Mouse (Mus musculus): ENCODE measurements around the gene Lamtor4.
"Not testable (repeated sequence)": the region's sequence is repeated elsewhere in the genome, so short reads cannot be mapped to it uniquely, and the experiment has no call there.

The Lamtor4 gene

DNA sequence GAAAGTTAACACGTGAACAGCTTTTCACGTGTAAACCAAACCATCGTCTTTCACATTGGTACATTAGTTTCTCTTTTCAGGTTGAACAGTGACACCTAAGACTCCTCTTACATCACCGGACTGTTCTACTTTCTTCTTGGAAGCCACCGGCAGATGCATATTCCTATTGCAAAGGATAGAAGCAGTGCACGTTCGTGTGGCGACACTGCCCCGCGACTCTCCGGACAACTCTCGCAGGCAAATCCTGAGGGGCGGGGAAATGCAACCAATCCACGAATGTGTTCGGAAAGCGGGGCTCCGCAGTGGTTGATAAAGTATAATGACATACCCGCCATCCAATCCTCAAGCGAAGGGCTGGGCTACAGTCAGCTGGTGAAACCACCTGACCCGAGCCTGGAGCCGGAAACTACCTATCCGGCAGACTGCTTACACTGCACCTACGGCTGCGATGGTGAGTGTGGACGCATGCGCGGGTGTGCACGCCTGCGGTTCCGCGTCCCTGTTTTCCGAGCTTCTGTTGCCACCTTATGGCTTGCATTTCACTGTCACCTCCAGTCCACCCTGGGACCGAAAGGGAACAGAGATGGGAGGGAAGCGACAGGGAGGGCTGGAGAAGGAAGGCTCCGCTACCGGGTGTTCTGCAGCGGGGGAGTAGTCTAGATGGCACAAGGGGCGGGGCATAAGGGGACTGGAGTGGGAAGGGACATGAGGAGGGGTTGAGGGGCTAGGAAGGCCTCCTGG is at the start of gene Lamtor4:
Lamtor4 (plus strand) TSS at position 130 of the 741 bp plus-strand sequence.
- peak; percentile 97 for DNase-seq (ENCODE audit: low read depth)

- DNase-seq (ENCODE audit: low read depth): no peak
These were observed 48.0 kb upstream of the Lamtor4 start for GRCm38 (mm10) chr5:138207253-138207652.

DNA sequence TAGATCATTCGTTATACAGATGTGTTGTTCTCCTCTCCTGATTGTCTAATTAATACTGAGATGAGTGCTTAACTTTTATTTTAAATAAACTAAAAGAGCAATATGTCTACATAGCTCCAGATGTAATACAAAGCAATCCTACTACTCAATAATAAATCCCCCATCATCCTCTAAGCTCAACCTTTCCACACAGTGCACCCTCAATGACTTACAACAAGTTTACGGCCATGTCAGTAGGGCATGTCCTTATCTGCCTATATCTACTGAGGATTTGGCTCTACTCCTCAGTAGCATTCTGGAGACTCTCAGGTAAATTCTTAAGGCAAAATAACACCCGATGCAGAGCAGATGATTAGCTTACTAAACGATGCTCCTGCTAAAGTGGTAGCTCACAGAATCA is 47.4 kb upstream of the Lamtor4 start:
- DNase-seq (ENCODE audit: low read depth): no peak

- DNase-seq (ENCODE audit: low read depth): not testable (repeated sequence)
These were observed 38.6 kb upstream of the Lamtor4 start for GRCm38 (mm10) chr5:138216632-138217031.

DNA sequence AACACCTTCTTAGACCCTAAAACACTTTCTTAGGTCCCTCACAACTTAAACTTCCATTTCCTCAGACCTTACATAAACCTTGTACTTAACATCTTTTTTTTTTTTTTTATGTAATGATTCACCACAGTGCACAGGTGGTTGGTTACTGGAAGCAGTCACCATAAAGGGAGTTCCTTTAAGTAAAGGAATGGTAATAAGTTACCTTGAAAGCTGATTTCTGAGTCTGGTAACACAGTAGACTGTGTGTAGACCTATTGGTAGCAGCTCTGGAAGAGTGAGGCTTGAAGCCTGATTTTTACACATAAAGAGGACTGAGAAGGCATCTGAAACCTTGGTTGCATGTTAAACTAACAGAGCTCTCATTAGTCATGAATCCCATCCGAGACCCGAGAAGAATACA is 35.4 kb upstream of the Lamtor4 start:
- DNase-seq (ENCODE audit: low read depth): no peak

- peak; percentile 33 for DNase-seq (ENCODE audit: low read depth)
These were observed 33.2 kb upstream of the Lamtor4 start for GRCm38 (mm10) chr5:138222111-138222510.

DNA sequence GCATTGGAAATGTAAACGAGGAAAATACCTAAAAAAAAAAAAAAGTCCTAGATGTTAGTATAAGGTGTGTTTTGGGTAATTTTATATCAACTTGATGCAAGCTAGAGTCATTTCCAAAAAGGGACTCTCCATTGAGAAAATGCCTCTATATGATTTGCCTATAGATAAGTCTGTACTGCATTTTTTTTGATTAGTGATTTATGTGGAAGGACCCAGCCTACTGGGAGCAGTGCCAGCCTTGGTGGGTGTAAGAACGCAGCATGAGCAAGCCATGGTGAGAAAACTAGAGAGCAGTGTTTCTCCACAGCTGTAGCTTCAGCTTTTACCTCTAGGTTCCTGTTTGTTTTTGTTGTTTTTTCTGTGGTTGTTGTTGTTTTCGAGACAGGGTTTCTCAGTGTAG is 32.0 kb upstream of the Lamtor4 start:
- no peak for DNase-seq (ENCODE audit: low read depth)

GRCm38 (mm10) chr5:138225700-138226099 is 29.6 kb upstream of the Lamtor4 start, which contains the start of gene Nxpe5:
Gene Nxpe5, plus strand, starts transcription at chr5:138225898.
- no peak for DNase-seq (ENCODE audit: low read depth)

GRCm38 (mm10) chr5:138226491-138226890 is 28.8 kb upstream of the Lamtor4 start:
- DNase-seq (ENCODE audit: low read depth): no peak

GRCm38 (mm10) chr5:138227367-138227766 is 27.9 kb upstream of the Lamtor4 start:
- no peak for DNase-seq (ENCODE audit: low read depth)

- DNase-seq (ENCODE audit: low read depth): no peak
These were observed 27.3 kb upstream of the Lamtor4 start for GRCm38 (mm10) chr5:138228026-138228425.

- DNase-seq (ENCODE audit: low read depth): no peak
These were observed 25.8 kb upstream of the Lamtor4 start for GRCm38 (mm10) chr5:138229511-138229910.

GRCm38 (mm10) chr5:138233778-138234177 is 21.5 kb upstream of the Lamtor4 start:
- no peak for DNase-seq (ENCODE audit: low read depth)

- no peak for DNase-seq (ENCODE audit: low read depth)
These were observed 21.1 kb upstream of the Lamtor4 start for GRCm38 (mm10) chr5:138234224-138234623.

- DNase-seq (ENCODE audit: low read depth): no peak
These were observed 13.8 kb upstream of the Lamtor4 start for GRCm38 (mm10) chr5:138241511-138241910.

DNA sequence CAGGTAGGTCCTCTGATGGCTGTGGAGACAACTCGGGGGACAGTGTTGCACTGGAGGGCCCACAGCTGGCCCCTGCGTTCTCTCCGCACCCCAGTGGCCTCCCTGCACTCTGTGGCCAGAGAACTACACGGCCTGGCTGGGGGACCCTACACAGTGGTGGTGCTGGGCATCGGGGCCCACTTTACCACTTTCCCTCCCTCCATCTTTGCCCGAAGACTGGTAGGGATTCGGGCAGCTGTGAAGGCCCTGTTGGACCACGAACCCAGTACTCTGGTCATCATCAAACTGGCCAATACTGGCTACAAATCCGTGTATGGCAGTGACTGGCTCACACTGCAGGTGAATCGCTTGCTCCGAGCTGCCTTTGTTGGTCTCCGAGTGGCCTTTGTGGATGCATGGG is 4.1 kb upstream of the Lamtor4 start:
- DNase-seq (ENCODE audit: low read depth): no peak

DNA sequence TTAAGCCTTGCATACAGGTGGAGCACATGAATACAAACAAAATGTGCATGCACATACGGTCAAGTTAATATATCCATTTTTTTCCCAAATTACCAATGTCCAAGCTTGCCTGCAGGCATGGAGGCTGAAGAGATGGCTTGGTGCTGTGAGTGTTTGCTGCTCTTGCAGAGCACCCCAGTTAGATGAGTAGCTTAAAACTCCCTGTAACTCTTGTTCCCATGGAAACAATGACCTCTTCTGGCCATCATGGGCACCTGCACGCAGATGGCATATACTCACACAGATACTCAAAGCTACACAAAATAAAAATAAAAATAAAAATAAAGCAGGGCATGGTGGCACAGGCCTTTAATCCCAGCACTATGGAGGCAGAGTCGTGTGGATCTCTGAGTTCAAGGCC is 2.2 kb upstream of the Lamtor4 start:
- no peak for DNase-seq (ENCODE audit: low read depth)

GRCm38 (mm10) chr5:138256094-138256467 is 799 bp downstream of the Lamtor4 start:
- DNase-seq (ENCODE audit: low read depth): no peak

GRCm38 (mm10) chr5:138256966-138257584 is 1.8 kb downstream of the Lamtor4 start:
- no peak for DNase-seq (ENCODE audit: low read depth)

GRCm38 (mm10) chr5:138257585-138257978 is 2.3 kb downstream of the Lamtor4 start:
- no peak for DNase-seq (ENCODE audit: low read depth)

- DNase-seq (ENCODE audit: low read depth): no peak
These were observed 2.8 kb downstream of the Lamtor4 start for GRCm38 (mm10) chr5:138258078-138258477.

DNA sequence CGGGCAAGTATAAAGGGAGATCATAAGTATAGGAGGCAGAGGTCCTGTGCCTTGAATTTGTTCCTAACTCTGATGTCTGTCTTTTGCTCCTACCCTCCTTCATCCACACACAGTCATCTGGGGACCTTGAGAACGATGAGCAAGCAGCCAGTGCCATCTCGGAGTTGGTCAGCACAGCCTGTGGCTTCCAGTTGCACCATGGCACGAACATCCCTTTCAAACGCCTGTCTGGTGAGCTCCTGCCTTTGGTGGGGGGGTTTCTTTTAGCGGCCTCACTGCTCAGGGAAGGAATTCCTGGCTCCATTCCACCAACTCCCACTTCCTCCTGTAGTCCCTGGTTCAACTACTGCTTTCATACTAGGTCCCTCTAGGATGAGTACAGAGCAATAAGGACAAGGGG is 3.3 kb downstream of the Lamtor4 start:
- DNase-seq (ENCODE audit: low read depth): no peak

- no peak for DNase-seq (ENCODE audit: low read depth)
These were observed 3.7 kb downstream of the Lamtor4 start for GRCm38 (mm10) chr5:138258993-138259392.

- DNase-seq (ENCODE audit: low read depth): no peak
These were observed 4.8 kb downstream of the Lamtor4 start for GRCm38 (mm10) chr5:138260051-138260450.
